Mouse (Mus musculus) common myeloid progenitor, adult 5-6 weeks (primary cell): ENCODE measurements at regions not wholly inside any gene's neighbourhood (a gene's known extent, or its start where the extent isn't known, plus 50 kb on each side); places are given as distances from the start of the nearest gene placed in this dataset.

Source experiments
- ATAC-seq: replicated peaks from 2 replicates; pipeline ENCODE4 v1.8.0; 2016; ENCODE audit warnings: low read depth, mild to moderate bottlenecking, moderate TSS enrichment, inconsistent platforms; ENCODE audit not compliant: poor library complexity, severe bottlenecking

- ATAC-seq, result no peak
Observed at GRCm38 (mm10) chr1:73265009-73265408, 249.3 kb upstream of the Tnp1 start.

GRCm38 (mm10) chr1:73264245-73264644 lies 248.5 kb upstream of the Tnp1 start:
- no peak for ATAC-seq

- no peak for ATAC-seq
Observed at GRCm38 (mm10) chr1:73259525-73260098, 243.9 kb upstream of the Tnp1 start.

- no peak for ATAC-seq
Observed at GRCm38 (mm10) chr1:73257263-73257662, 241.6 kb upstream of the Tnp1 start.

GRCm38 (mm10) chr1:73251911-73252356 lies 236.2 kb upstream of the Tnp1 start:
- ATAC-seq, result no peak

GRCm38 (mm10) chr1:73244016-73244415 lies 228.3 kb upstream of the Tnp1 start:
- no peak for ATAC-seq

- ATAC-seq, result no peak
Observed at GRCm38 (mm10) chr1:73242290-73242689, 226.6 kb upstream of the Tnp1 start.

GRCm38 (mm10) chr1:73236867-73237266 lies 221.2 kb upstream of the Tnp1 start:
- no peak for ATAC-seq

- ATAC-seq, result no peak
Observed at GRCm38 (mm10) chr1:73233636-73234035, 217.9 kb upstream of the Tnp1 start.

- no peak for ATAC-seq
Observed at GRCm38 (mm10) chr1:73233041-73233440, 217.3 kb upstream of the Tnp1 start.

GRCm38 (mm10) chr1:73230611-73231010 lies 214.9 kb upstream of the Tnp1 start:
- no peak for ATAC-seq

GRCm38 (mm10) chr1:73227246-73227645 lies 211.5 kb upstream of the Tnp1 start:
- no peak for ATAC-seq

- ATAC-seq, result no peak
Observed at GRCm38 (mm10) chr1:73221863-73222262, 206.2 kb upstream of the Tnp1 start.

GRCm38 (mm10) chr1:73214305-73214946 lies 198.7 kb upstream of the Tnp1 start:
- no peak for ATAC-seq

GRCm38 (mm10) chr1:73207421-73207820 lies 191.7 kb upstream of the Tnp1 start:
- no peak for ATAC-seq

GRCm38 (mm10) chr1:73205788-73206187 lies 190.1 kb upstream of the Tnp1 start:
- ATAC-seq, result no peak

- ATAC-seq, result no peak
Observed at GRCm38 (mm10) chr1:73200112-73200511, 184.4 kb upstream of the Tnp1 start.

GRCm38 (mm10) chr1:73190832-73191231 lies 175.1 kb upstream of the Tnp1 start:
- ATAC-seq, result no peak

- no peak for ATAC-seq
Observed at GRCm38 (mm10) chr1:73188796-73189195, 173.1 kb upstream of the Tnp1 start.

- no peak for ATAC-seq
Observed at GRCm38 (mm10) chr1:73184477-73184876, 168.8 kb upstream of the Tnp1 start.

- ATAC-seq, result no peak
Observed at GRCm38 (mm10) chr1:73178810-73179209, 163.1 kb upstream of the Tnp1 start.

GRCm38 (mm10) chr1:73177076-73177475 lies 161.4 kb upstream of the Tnp1 start:
- no peak for ATAC-seq
